Mouse (Mus musculus): ENCODE results near the gene Lexm. TPM values are rescaled to one million over a fixed set of nuclear protein-coding genes. Genes with fewer than 3 reads are reported as not detected.
A peak's percentile ranks its signal among the peaks of the same experiment; 100 is the strongest.

Lexm gene
- total RNA-seq, 2 experiments from 2014 or later, result not detected

DNA sequence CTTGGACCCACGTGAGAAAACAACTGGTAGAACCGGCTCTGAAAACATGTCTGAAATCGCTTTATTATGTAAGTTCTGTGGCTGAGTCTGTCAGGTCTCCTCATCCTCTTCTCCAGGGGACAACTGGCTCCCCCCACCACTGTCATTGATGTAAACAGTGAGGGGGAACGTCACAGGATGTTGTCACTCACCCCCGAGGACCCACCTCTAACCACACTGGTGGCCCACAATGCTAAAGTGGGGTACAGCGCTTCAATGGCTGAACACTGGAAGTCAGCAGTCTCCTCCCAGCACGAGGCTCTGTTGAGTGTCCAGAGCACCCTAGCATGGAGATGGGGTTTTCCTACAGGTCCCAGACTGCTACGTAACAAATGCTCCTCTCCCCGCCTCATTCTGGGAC is 26.2 kb downstream of the Lexm start:
- intact Hi-C loops (cut with DNase I), result no loop called here
- DNase-seq (ENCODE audit: low spot score), result no peak

DNA sequence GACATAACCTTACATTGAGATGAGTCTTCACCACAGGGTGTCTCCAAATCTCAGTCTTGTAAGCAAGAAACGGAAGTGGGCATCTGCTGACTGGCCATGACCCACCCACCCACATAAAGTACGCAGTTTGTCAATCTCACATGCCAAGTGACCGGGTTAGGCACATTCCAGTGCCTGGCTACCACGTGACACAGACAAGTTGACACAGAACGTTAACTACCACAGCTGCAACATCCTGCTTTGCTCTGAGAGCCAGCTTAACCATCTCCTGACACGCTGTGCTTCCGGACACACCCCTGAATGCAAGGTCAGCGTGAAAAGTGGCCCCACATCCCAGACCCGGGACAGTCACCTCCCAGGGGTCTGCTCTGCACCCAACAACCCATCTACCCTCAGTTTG is 26.9 kb downstream of the Lexm start:
- intact Hi-C loops (cut with DNase I), result no loop called here
- DNase-seq (ENCODE audit: low spot score), result no peak

DNA sequence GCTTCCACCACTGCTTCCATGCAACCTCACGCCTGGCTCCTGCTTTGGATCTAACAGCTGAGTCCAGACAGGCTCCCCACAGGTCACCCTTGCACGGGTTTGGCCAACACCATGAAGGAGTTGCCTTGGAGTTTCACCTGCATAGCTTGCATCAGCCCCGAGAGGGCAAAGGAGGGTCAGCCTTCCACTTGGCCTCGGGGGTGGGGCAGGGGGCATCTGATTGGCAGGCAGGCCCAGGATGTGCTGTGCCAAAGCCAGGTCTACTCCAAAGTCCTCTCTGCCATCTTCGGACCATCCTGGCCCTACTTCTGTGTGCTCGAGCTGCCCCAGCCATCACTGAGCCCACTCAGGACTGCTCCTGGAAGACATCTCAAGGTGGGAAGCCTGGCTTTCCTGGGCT is 30.0 kb downstream of the Lexm start:
- no peak for DNase-seq (ENCODE audit: low spot score)
- intact Hi-C loops (cut with DNase I), result no loop called here

DNA sequence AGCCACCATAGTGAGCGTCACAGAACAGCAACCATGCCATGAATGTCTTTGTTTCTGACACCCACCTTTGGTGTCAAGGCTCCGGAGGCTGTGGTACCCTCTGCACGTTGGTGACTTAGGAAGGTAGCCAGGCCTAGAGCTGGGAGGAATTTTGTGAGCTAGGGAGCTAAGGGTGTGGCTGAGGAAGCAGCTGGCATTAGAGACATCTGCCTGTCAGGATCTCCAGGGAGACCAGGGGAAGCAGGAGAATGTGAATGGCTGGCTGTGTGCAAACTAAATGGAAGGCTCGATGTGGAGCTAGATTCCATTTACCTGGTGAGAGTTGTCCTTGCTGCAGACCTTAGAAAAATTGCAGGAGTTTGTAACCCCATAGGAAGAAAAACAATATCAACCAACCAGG is 32.4 kb downstream of the Lexm start:
- DNase-seq (ENCODE audit: low spot score), result no peak
- intact Hi-C loops (cut with DNase I), result no loop called here

DNA sequence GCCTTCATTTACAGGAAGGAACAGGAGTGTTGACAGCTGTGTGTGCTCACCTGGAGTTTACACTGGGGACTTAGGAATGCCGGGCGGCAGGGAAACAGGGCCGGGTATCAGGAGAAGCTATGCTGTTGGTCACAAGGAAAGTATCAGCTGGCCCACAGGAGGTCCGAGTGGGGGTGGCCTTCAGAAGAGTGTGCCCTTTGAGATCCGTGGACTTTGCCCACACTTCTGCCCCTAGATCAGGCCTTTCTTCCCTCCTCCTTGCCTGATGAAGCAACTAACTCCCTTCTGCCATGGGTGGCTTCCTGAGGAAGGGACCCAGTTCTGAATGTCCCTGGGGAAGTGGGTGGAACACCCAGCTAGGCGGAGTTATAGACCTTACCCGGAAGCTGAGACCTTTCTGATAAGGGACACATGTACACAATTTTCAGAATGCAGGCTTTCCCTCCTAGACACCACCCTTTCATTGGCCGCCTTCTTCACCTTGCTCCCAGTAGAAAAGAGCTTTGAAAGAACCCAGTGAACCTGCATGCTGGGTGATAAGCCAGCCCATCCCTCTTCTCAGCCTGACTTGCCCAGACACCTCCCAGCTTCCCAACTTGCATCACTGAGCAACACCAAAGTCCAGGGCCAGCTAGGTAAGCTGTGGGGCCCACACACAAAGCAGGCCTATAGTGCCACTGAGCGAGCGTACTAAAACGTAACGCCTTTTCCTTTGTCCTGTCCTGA is 34.5 kb downstream of the Lexm start:
- DNase-seq (ENCODE audit: low spot score), result no peak
- intact Hi-C loops (cut with DNase I), result no loop called here

DNA sequence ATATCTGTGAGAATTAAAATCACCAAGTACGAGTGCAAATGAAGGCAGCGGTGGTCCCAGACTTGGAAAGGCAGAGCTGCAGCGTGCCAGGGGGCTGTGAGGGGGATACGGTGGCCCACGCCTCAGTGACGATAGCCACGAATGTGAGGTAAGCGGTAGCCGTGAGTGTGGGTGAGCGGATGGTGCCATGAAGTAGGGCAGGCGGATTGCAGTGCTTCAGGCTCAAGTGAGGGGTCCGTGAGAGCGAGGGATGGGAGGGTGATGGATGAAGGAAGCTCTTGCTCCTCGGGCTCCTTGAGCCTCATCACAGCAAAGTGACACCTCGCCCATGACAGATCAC is 35.2 kb downstream of the Lexm start:
- intact Hi-C loops (cut with DNase I), result no loop called here
- DNase-seq (ENCODE audit: low spot score), result no peak

DNA sequence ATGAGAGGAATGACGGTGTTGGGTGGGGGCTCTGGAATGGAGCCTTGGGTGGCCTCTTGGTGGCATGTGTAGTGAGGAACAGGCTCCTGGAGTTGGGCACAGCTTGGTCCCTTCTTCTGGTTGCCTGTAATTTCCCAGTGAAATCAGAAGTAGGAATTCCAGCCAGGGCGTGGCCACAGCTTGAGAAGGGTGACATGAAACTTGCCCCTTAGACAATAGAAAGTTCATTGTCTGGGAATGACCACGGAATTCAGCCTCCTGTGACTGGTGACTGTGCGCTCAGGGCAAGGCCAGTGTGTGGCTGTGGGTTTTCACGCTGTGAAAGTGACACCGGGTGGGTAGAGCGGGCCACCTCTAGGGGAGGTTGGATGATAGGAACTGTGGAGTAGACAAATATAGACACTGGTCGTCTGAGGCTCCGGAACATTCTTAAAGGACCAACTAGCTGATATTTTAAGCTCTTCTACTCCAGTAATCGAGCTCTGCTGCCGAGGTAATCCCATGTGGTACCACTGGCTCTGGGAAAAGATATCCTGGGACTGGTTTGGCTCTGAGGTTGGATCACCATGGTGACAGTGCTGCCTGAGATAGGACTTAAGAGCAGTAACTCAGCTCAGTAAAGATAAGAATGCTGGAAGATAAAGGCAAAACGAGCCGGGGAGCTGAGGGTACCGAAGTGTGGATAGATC is 35.7 kb downstream of the Lexm start:
- DNase-seq (ENCODE audit: low spot score), result no peak

DNA sequence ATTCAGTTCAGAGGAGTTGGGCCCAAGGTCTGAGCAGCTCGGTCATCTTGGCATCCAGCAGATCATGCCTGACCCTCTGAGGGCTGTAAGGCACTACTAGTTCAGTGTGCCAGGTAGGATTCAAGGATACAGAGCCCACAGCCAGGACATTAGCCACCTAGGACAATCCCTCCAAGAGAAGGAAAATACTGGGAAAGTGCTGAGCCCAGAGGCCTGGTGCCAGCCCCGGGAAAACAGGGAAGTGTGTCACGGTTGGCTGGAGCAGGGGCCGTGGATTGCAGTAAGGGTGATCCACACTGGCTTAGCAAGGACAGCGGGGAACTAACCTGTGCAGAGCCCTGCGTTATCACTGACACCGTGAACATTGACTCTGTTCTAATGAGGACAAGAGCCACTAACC is 39.5 kb downstream of the Lexm start:
- intact Hi-C loops (cut with DNase I), result no loop called here
- DNase-seq (ENCODE audit: low spot score), result no peak

More for the DNA sequence above, 35.7 kb downstream of the Lexm start:
- intact Hi-C loops (cut with DNase I), result no loop called here

DNA sequence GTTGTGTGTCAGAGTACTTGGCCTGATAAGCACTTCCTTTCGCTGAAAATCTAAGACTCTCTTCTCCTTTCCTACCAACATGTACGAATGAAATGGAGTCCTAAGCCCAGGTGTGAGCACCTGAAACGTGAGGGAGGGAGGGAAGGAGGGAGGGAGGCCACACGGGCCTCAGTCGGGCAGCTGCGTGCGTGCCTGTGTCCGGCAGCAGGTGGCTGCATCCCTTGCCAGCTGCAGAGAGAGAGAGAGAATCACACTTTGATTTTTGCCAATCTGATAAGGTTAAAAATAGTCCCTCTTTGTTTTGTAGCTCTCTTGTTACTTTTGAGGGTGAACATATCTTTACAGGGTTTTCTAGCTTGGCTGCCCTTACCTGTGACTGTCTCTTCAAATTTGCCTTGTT is 42.0 kb downstream of the Lexm start:
- DNase-seq (ENCODE audit: low spot score), result no peak
- intact Hi-C loops (cut with DNase I), result no loop called here

DNA sequence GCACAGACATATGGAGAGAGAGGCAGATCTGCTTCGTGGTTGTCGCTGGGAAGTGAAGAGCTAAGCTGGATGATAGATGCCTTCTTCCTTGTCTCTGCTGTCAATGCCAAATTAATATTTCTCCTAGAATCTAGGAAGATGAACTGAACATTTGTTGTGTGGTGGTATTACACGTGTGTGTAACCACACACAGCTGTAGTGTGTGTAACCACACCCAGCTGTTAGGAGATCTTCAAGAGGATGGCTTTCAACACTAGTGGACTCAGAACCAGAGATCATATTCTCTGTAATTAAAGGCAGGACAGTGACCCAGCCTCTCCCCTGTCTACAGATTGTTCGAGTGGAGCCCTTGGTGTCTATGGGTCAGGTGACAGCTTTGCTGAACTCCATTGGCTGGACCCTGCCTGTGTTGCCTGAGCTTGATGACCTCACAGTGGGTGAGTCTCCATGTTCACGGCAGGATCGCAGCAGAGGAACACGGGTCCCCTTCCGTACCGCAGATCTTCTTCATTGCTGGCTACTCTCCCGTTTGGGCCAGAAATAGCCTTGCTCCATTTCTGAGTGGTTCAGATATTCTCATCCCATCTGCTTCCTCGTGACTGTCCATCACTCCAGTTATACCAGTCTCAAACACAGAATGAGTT is 45.8 kb downstream of the Lexm start:
- intact Hi-C loops (cut with DNase I), result no loop called here
- DNase-seq (ENCODE audit: low spot score), result no peak

DNA sequence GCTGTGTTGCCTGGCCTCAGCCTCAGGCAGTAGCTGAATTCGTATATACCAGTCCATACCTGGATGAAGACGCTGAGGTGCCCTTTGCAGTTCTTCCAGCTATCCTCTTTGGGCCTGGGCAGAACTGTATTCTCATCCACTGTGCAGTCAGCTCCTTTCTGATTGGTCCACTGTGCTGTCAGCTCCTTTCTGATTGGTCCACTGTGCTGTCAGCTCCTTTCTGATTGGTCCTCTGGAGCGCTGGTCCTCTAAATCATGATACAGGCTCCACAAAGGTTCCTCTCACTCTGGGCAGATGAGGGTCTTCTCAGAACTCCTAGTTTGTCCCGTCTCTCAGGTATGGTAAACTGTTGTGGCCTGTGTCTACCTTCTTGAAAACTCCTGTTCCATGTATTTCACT is 47.4 kb downstream of the Lexm start:
- intact Hi-C loops (cut with DNase I), result no loop called here
- no peak for DNase-seq (ENCODE audit: low spot score)

DNA sequence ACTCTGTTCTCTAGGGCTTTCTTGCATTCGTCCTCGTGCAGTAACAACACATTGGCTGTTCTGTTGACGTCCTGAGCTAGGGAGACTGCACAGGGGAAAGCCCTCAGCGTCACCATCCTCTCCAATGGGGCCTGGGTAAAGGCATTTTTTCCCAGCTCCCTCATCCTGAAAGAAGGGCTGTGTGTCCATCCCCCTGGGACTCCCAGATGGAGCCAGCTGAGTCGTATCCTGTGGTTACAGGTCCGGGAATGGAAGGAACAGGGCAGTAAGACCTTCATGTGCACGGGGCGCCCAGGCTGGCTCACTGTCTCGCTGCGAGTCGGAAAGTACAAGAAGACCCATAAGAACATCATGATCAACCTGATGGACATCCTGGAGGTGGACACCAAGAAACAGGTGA is 52.9 kb downstream of the Lexm start:
- intact Hi-C loops (cut with DNase I), result no loop called here
- DNase-seq (ENCODE audit: low spot score), result no peak

DNA sequence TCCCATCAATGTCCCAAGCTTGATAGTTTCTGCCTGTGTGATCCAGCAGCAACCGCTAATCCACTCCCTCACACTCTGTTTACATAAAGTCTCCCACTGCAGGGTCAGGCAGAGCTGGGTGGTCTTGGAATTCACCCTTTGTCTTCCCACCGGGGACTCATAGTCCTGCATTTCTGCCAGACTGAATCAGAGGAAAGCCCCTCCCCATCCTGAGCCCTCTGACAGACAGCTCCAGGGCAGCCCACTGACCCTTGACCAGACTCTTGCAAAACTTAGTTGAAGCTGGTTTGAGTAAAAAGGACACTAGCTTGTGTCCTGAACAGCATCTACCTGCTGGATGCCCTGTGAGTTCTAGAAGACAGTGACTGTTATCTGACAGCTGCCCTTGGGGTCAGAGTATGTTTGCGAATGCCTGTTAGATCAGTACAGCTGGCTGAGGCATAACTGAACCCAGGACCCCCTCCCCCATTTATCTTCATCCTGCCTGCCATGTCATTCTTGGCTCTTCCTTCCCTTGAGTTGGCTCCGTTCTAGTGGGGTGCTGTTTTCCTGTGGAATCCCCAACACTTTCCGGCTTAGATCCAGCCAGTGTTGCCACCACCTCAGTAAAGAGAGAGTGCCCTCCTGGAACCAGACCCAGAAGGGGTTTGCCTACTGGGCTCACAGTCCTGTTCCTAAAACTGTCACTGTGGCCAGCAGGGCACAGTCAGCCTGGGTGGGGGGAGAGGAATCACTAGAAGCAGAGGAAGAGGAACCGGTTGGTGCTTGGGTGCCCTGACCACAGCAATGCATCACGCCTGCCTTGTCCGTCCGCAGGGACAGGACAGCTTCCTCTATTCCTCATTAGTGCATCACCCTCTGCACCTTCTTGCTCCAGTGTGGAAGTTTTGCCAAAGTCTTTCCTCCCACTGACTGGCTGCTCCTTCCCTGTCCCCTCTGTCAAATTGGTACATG is 53.9 kb downstream of the Lexm start:
- no peak for DNase-seq (ENCODE audit: low spot score)
- intact Hi-C loops (cut with DNase I), result no loop called here

DNA sequence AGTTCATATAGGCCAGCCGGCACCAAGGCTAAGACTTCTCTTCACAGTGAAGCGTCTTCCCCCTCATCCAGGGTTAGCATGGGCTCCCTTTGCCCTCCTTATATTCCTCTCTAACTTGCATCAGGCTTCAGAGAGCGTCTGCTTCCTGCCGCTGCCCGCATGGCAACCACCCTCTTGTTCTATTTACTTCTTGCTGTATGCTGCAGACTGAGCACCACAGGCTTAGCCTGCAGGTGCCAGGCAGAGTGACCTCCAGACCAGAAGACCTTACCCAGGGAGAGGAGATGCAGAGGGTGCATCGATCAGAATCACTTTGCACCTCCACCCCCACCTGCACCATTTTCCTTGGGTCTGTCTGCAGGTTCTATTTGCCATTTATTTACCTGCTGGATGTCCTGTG is 55.0 kb downstream of the Lexm start:
- intact Hi-C loops (cut with DNase I), result no loop called here
- no peak for DNase-seq (ENCODE audit: low spot score)

DNA sequence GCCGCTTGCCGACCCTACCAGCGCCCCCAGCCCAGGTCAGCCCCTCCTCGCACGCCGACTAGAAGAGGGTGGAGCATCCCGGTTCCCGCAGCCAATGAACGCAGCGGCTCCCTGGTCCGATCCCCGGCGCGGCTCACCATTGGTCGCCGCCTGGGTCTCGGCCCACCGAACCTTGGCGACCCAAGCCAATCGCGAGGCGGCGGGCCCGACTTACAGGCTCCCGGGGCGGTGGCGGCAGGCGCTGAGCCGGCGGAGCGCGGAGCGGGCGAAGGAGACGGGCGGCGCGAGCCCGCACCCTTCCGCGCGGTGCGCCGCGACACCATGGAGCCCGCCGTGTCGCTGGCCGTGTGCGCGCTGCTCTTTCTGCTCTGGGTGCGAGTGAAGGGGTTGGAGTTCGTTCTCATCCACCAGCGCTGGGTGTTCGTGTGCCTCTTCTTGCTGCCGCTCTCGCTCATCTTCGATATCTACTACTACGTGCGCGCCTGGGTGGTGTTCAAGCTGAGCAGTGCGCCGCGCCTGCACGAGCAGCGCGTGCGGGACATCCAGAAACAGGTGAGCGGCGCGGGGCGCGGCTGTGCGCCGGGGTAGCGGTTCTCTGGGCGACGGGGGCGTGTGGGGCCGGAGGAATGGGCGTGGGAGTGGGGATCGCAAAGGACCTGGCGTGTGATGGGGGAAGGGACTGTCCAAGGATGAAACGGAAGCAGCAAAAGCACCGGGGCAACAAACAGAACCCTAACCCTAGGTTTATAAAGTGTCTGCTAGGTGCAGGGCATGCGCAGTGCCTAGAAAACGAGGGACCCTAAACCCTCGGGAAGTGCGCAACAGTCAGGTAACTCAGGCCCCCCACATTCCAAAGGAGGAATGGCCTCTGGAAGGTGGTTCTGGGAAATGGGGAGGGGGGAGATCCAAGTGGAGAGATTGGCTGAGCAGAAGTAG is 55.9 kb downstream of the Lexm start, which contains the start of gene Dhcr24:
Gene Dhcr24 (plus strand): TSS at position 193 of the 936 bp plus-strand sequence.
- peak; percentile 80 for DNase-seq (ENCODE audit: low spot score)
- intact Hi-C loops (cut with DNase I), result no loop called here

DNA sequence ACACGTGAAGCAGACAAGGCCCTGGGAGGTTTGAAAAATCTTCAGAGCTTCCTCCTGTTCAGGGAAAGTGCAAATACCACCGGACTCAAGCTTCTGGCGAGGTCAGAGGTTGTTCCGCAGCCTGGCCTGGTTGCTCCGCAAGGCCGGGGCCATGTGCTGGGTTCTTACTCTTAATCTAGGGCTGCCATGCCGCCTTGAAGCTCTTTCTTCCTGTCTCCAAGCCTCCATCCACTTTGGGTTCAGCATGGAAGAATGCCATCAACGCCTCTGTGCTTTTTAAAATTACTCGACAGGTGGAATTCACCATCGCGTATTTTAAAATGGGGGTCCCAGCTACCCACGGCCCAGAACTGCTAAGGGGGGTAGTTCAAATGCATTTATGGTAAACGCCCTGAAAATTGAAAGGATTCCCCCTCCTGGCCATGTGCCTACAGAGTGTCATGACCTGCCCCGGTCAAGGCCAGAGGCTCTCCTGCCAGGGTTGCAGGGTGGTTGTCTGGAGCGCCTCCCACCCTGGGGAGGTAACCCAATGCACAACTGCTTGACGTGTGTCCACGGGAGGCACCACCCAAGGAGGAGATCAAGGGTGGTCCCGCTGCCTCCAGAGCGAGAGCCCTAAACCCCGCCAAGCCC is 56.7 kb downstream of the Lexm start:
- no peak for DNase-seq (ENCODE audit: low spot score)

DNA sequence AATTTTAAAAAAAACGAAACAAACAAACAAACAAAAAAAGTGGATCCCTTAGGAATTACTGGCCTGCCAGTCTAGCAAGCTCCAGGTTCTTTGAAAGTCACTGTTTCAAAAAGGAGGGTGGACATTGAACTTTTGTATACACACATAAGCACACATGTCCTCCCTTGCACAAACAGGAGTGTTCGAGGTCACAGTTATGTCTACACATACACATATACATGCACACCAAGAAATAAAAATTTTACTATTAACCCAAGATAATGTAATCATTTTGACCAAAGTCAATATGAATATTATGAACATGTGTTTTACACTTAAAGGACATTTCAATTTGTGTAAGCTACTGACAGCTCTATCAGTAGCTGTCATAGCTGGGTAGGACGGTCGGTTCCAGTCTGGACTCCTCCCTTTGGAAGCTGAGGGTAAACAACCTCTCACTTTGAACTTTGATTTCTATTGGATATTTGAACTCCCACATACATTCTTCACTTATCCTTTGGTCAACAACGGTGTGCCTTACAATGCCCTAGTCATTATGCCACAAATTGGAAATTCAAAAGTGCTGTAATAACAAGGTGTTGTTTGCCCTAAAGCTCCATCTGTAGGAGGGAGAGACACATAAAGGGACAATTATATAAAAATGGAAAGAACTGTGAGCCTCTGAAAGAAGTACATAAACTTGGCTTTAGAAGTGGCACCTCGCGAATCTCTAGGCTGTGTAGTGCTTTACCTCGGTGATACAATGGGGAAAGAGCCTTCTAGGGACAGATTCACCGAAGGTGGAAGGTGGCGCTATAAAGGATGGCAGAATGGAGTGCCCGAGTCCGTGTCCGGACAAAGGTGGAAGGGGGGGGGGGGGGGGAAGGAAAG is 57.5 kb downstream of the Lexm start:
- no peak for DNase-seq (ENCODE audit: low spot score)
- intact Hi-C loops (cut with DNase I), result no loop called here

More for the DNA sequence above, 56.7 kb downstream of the Lexm start:
- intact Hi-C loops (cut with DNase I), result no loop called here

DNA sequence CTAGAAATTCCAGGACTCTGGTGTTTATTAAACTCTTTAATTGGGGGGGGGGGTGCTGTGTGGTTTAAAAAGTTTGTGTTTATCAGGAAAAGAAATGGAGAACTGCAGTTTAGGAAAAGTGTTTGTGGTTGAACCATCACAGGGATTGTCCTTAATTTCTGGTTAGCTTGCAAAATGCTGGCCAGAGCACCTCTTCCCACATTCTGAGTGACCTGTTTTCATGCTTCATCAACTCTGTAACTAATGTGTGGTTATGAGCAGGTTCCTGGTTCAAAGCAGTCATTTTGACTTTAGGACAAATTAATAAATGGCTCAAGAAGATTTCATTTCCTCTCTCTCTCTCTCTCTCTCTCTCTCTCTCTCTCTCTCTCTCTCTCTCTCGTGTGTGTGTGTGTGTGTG is 59.1 kb downstream of the Lexm start:
- intact Hi-C loops (cut with DNase I), result no loop called here
- no peak for DNase-seq (ENCODE audit: low spot score)

All from heart, postnatal 25 days (tissue).